Mouse (Mus musculus) megakaryocyte, embryonic 14.5 days (primary cell): Measurements from ENCODE around the gene Stard7.

Source experiments
- FLI1 ChIP-seq: IDR thresholded peaks from 2 replicates; pipeline ENCODE4 v1.6.1; 2012; ENCODE audit warnings: low read length, inconsistent platforms, mixed read lengths
- GATA1 ChIP-seq: IDR thresholded peaks from 3 replicates; pipeline ENCODE4 v1.6.1; 2012; ENCODE audit warnings: mixed read lengths, low read length, inconsistent platforms, borderline replicate concordance

DNA sequence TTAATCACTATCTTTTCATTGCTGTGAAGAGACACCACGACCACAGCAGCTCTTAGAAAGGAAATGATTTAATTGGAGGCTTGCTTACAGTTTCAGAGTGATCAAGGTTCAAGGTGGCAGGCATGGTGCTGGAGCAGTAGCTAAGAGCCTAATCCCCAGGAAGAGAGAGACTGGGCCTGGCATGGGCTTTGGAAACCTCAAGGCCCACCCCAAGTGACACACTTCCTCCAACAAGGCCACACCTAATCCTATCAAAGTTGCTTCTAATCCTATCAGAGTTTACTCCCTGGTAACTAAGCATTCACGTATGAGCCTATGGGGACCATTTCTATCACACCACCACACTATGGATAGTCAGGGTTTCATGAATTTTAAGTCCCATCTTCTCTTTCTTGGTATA is 40.2 kb downstream of the Stard7 start:
- TF ChIP-seq GATA1 (no peak), FLI1 (no peak)
